Mouse (Mus musculus) embryonic fibroblast, embryonic 13.5 days (primary cell): ENCODE measurements around the gene 1500011B03Rik.

Experiments used
- CTCF ChIP-seq: IDR thresholded peaks from 2 replicates; pipeline ENCODE4 v1.5.1; 2011; ENCODE audit warnings: mild to moderate bottlenecking, control low read depth, low read length, moderate library complexity, borderline replicate concordance; ENCODE audit not compliant: insufficient read depth
- POLR2A ChIP-seq: IDR thresholded peaks from 2 replicates; pipeline ENCODE4 v1.6.1; 2011; ENCODE audit warnings: low read depth, mild to moderate bottlenecking, control low read depth, low read length, moderate library complexity

DNA sequence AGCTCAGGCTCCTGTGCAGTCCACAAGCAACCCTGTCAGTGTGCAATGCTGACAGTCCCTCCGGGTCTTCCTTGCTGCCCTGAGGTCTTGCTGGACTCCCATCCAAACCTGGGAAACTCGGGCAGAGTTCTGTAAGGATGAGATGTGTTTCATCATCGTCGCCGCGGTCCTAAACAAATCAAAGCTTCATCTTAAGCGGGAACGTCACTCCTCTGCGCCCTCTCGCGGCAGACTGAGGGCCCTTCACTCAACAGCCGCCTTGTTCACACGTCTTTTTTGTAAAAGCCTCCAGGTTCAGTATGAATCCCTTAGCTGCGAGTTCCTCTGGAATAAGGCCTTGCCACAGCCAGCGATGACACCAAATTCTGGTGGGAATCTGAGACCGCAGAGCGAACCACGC is 36.0 kb upstream of the 1500011B03Rik start:
- TF ChIP-seq POLR2A (0 out of 2 replicates have a peak, but pooled peaks have one; percentile 25), CTCF (peak; percentile 87)
